Mouse (Mus musculus): Measurements from ENCODE around the gene Prkn.
A peak's percentile ranks its signal among the peaks of the same experiment; 100 is the strongest.
"Not testable (repeated sequence)": the region's sequence is repeated elsewhere in the genome, so short reads cannot be mapped to it uniquely, and the experiment has no call there.

Gene Prkn

GRCm38 (mm10) chr17:11142321-11142720 is 302.1 kb downstream of the Prkn start:
- DNase-seq, result no peak

- DNase-seq, result no peak
These were observed 315.9 kb downstream of the Prkn start for GRCm38 (mm10) chr17:11156119-11156518.

- no peak for DNase-seq
These were observed 317.4 kb downstream of the Prkn start for GRCm38 (mm10) chr17:11157536-11157935.

- DNase-seq, result no peak
These were observed 321.3 kb downstream of the Prkn start for GRCm38 (mm10) chr17:11161436-11161835.

- DNase-seq, result no peak
These were observed 322.6 kb downstream of the Prkn start for GRCm38 (mm10) chr17:11162770-11163169.

GRCm38 (mm10) chr17:11187356-11187755 is 347.2 kb downstream of the Prkn start:
- no peak for DNase-seq

- no peak for DNase-seq
These were observed 348.3 kb downstream of the Prkn start for GRCm38 (mm10) chr17:11188494-11188893.

GRCm38 (mm10) chr17:11190306-11190705 is 350.1 kb downstream of the Prkn start:
- DNase-seq, result no peak

GRCm38 (mm10) chr17:11198134-11198533 is 357.9 kb downstream of the Prkn start:
- no peak for DNase-seq

GRCm38 (mm10) chr17:11209063-11209462 is 368.9 kb downstream of the Prkn start:
- not testable (repeated sequence) for DNase-seq

- no peak for DNase-seq
These were observed 370.8 kb downstream of the Prkn start for GRCm38 (mm10) chr17:11211006-11211405.

GRCm38 (mm10) chr17:11211591-11211990 is 371.4 kb downstream of the Prkn start:
- DNase-seq, result no peak

GRCm38 (mm10) chr17:11213689-11214088 is 373.5 kb downstream of the Prkn start:
- DNase-seq, result no peak

GRCm38 (mm10) chr17:11229011-11229410 is 388.8 kb downstream of the Prkn start:
- DNase-seq, result no peak

GRCm38 (mm10) chr17:11229426-11229825 is 389.2 kb downstream of the Prkn start:
- DNase-seq, result no peak

GRCm38 (mm10) chr17:11230604-11231395 is 390.6 kb downstream of the Prkn start:
- no peak for DNase-seq

- no peak for DNase-seq
These were observed 395.1 kb downstream of the Prkn start for GRCm38 (mm10) chr17:11235273-11235672.

GRCm38 (mm10) chr17:11245040-11245439 is 404.9 kb downstream of the Prkn start:
- peak; percentile 50 for DNase-seq

GRCm38 (mm10) chr17:11249216-11249615 is 409.0 kb downstream of the Prkn start:
- DNase-seq, result peak; percentile 26

GRCm38 (mm10) chr17:11260663-11261062 is 420.5 kb downstream of the Prkn start:
- DNase-seq, result no peak

- no peak for DNase-seq
These were observed 421.5 kb downstream of the Prkn start for GRCm38 (mm10) chr17:11261679-11262078.

- no peak for DNase-seq
These were observed 427.8 kb downstream of the Prkn start for GRCm38 (mm10) chr17:11267951-11268350.

GRCm38 (mm10) chr17:11270179-11270578 is 430.0 kb downstream of the Prkn start:
- DNase-seq, result no peak

GRCm38 (mm10) chr17:11271876-11272275 is 431.7 kb downstream of the Prkn start:
- no peak for DNase-seq

- DNase-seq, result no peak
These were observed 444.1 kb downstream of the Prkn start for GRCm38 (mm10) chr17:11284246-11284645.

Data from kidney, postnatal 14 days (tissue).